Mouse (Mus musculus): ENCODE results near the gene Sbno1.
"Not testable (repeated sequence)": the region's sequence is repeated elsewhere in the genome, so short reads cannot be mapped to it uniquely, and the experiment has no call there.

The Sbno1 gene

GRCm38 (mm10) chr5:124364173-124364918 lies 61.5 kb downstream of the Sbno1 start:
- DNase-seq = peak; percentile 40

- DNase-seq = not testable (repeated sequence)
Measured at GRCm38 (mm10) chr5:124362982-124363381, 62.8 kb downstream of the Sbno1 start, which contains the start of gene Cdk2ap1. TSS of gene Cdk2ap1 (minus strand) at chr5:124363082.

- no peak for DNase-seq
Measured at GRCm38 (mm10) chr5:124359641-124360040, 66.2 kb downstream of the Sbno1 start.

- no peak for DNase-seq
Measured at GRCm38 (mm10) chr5:124356695-124357094, 69.1 kb downstream of the Sbno1 start.

- DNase-seq = no peak
Measured at GRCm38 (mm10) chr5:124355425-124355959, 70.3 kb downstream of the Sbno1 start.

GRCm38 (mm10) chr5:124354574-124355424 lies 71.0 kb downstream of the Sbno1 start:
- DNase-seq = no peak

GRCm38 (mm10) chr5:124353726-124354547 lies 71.9 kb downstream of the Sbno1 start:
- DNase-seq = peak; percentile 56

- no peak for DNase-seq
Measured at GRCm38 (mm10) chr5:124353011-124353725, 72.6 kb downstream of the Sbno1 start.

GRCm38 (mm10) chr5:124352141-124352920 lies 73.5 kb downstream of the Sbno1 start:
- peak; percentile 83 for DNase-seq

GRCm38 (mm10) chr5:124351604-124352003 lies 74.2 kb downstream of the Sbno1 start:
- DNase-seq = no peak

GRCm38 (mm10) chr5:124351111-124351560 lies 74.7 kb downstream of the Sbno1 start:
- DNase-seq = peak; percentile 86

- no peak for DNase-seq
Measured at GRCm38 (mm10) chr5:124350350-124350749, 75.5 kb downstream of the Sbno1 start.

GRCm38 (mm10) chr5:124349196-124349595 lies 76.6 kb downstream of the Sbno1 start:
- no peak for DNase-seq

GRCm38 (mm10) chr5:124342897-124343296 lies 82.9 kb downstream of the Sbno1 start:
- no peak for DNase-seq

GRCm38 (mm10) chr5:124341753-124342339 lies 84.0 kb downstream of the Sbno1 start:
- not testable (repeated sequence) for DNase-seq

- DNase-seq = no peak
Measured at GRCm38 (mm10) chr5:124338791-124339190, 87.0 kb downstream of the Sbno1 start.

GRCm38 (mm10) chr5:124337909-124338308 lies 87.9 kb downstream of the Sbno1 start:
- peak; percentile 81 for DNase-seq

- no peak for DNase-seq
Measured at GRCm38 (mm10) chr5:124337103-124337502, 88.7 kb downstream of the Sbno1 start.

GRCm38 (mm10) chr5:124334392-124334791 lies 91.4 kb downstream of the Sbno1 start:
- peak; percentile 67 for DNase-seq

GRCm38 (mm10) chr5:124330086-124330485 lies 95.7 kb downstream of the Sbno1 start:
- DNase-seq = no peak
